Mouse (Mus musculus): ENCODE measurements around the gene 2610318N02Rik. TPM values are rescaled to one million over a fixed set of nuclear protein-coding genes. Genes with fewer than 3 reads are reported as not detected.

2610318N02Rik gene
- polyA plus RNA-seq, 1 experiment from 2014 or later: 7.9 TPM

- Histone ChIP-seq H3K36me3 (ENCODE audit: control insufficient read depth, insufficient read depth) (peaks cover 87% of the 10 kb centered on the region), H3K27ac (ENCODE audit: low read depth, low read length) (no peak overlapping the region), H3K9ac (ENCODE audit: low read depth, low read length) (no peak overlapping the region), H3K4me1 (replicated peaks; ENCODE audit: control insufficient read depth, insufficient read depth, low read length) (no peaks in the 10 kb centered on the region), H3K9me3 (ENCODE audit: control insufficient read depth) (no peaks in the 10 kb centered on the region), H3K27me3 (replicated peaks; ENCODE audit: control insufficient read depth, insufficient read depth, low read length) (no peaks in the 10 kb centered on the region), H3K4me2 (replicated peaks; ENCODE audit: low read depth) (no peak overlapping the region), H3K4me3 (ENCODE audit: low read depth, low read length) (no peak overlapping the region)
- no peak for ATAC-seq
- TF ChIP-seq CTCF (IDR thresholded peaks at IDR 0.05; ENCODE audit: low read depth): no peak
- WGBS: 67% methylated on average over 3 of the region's 3 CpGs
Observed at GRCm38 (mm10) chr16:17088346-17088745, 36.6 kb downstream of the 2610318N02Rik start.

GRCm38 (mm10) chr16:17086669-17087193 lies 38.2 kb downstream of the 2610318N02Rik start:
- H3K27me3 ChIP-seq (replicated peaks; ENCODE audit: control insufficient read depth, insufficient read depth, low read length): no peaks in the 10 kb centered on the region
- H3K4me2 ChIP-seq (replicated peaks; ENCODE audit: low read depth): no peak overlapping the region
- no peaks in the 10 kb centered on the region for H3K4me1 ChIP-seq (replicated peaks; ENCODE audit: control insufficient read depth, insufficient read depth, low read length)
- peaks cover 74% of the 10 kb centered on the region for H3K36me3 ChIP-seq (ENCODE audit: control insufficient read depth, insufficient read depth)
- ATAC-seq: no peak
- no peaks in the 10 kb centered on the region for H3K9me3 ChIP-seq (ENCODE audit: control insufficient read depth)
- no peak overlapping the region for H3K4me3 ChIP-seq (ENCODE audit: low read depth, low read length)
- no peak for TF ChIP-seq CTCF (IDR thresholded peaks at IDR 0.05; ENCODE audit: low read depth)
- no peak overlapping the region for H3K9ac ChIP-seq (ENCODE audit: low read depth, low read length)
- no peak overlapping the region for H3K27ac ChIP-seq (ENCODE audit: low read depth, low read length)
- WGBS: 75% methylated on average over 13 of the region's 13 CpGs

GRCm38 (mm10) chr16:17086241-17086640 lies 38.7 kb downstream of the 2610318N02Rik start:
- Histone ChIP-seq H3K4me3 (ENCODE audit: low read depth, low read length) (no peak overlapping the region), H3K27me3 (replicated peaks; ENCODE audit: control insufficient read depth, insufficient read depth, low read length) (no peaks in the 10 kb centered on the region), H3K4me2 (replicated peaks; ENCODE audit: low read depth) (no peak overlapping the region), H3K36me3 (ENCODE audit: control insufficient read depth, insufficient read depth) (peaks cover 69% of the 10 kb centered on the region), H3K4me1 (replicated peaks; ENCODE audit: control insufficient read depth, insufficient read depth, low read length) (no peaks in the 10 kb centered on the region), H3K9ac (ENCODE audit: low read depth, low read length) (no peak overlapping the region), H3K9me3 (ENCODE audit: control insufficient read depth) (no peaks in the 10 kb centered on the region), H3K27ac (ENCODE audit: low read depth, low read length) (no peak overlapping the region)
- ATAC-seq: no peak
- no peak for TF ChIP-seq CTCF (IDR thresholded peaks at IDR 0.05; ENCODE audit: low read depth)
- WGBS: 57% methylated on average over 3 of the region's 3 CpGs

- Histone ChIP-seq H3K36me3 (ENCODE audit: control insufficient read depth, insufficient read depth) (peaks cover 63% of the 10 kb centered on the region), H3K4me1 (replicated peaks; ENCODE audit: control insufficient read depth, insufficient read depth, low read length) (no peaks in the 10 kb centered on the region), H3K27ac (ENCODE audit: low read depth, low read length) (peak overlapping the region; percentile 22), H3K9me3 (ENCODE audit: control insufficient read depth) (no peaks in the 10 kb centered on the region), H3K9ac (ENCODE audit: low read depth, low read length) (no peak overlapping the region), H3K4me2 (replicated peaks; ENCODE audit: low read depth) (no peak overlapping the region), H3K27me3 (replicated peaks; ENCODE audit: control insufficient read depth, insufficient read depth, low read length) (no peaks in the 10 kb centered on the region), H3K4me3 (ENCODE audit: low read depth, low read length) (no peak overlapping the region)
- no peak for TF ChIP-seq CTCF (IDR thresholded peaks at IDR 0.05; ENCODE audit: low read depth)
- ATAC-seq: no peak
- 74% methylated on average over 4 of the region's 4 CpGs for WGBS
Observed at GRCm38 (mm10) chr16:17085636-17086035, 39.3 kb downstream of the 2610318N02Rik start.

- no peaks in the 10 kb centered on the region for H3K4me1 ChIP-seq (replicated peaks; ENCODE audit: control insufficient read depth, insufficient read depth, low read length)
- H3K27me3 ChIP-seq (replicated peaks; ENCODE audit: control insufficient read depth, insufficient read depth, low read length): no peaks in the 10 kb centered on the region
- peaks cover 29% of the 10 kb centered on the region for H3K36me3 ChIP-seq (ENCODE audit: control insufficient read depth, insufficient read depth)
- peak; percentile 73 for ATAC-seq
- no peak overlapping the region for H3K9ac ChIP-seq (ENCODE audit: low read depth, low read length)
- no peaks in the 10 kb centered on the region for H3K9me3 ChIP-seq (ENCODE audit: control insufficient read depth)
- TF ChIP-seq CTCF (IDR thresholded peaks at IDR 0.05; ENCODE audit: low read depth): no peak
- 78% methylated on average over 6 of the region's 6 CpGs for WGBS
- peak overlapping the region; percentile 47 for H3K27ac ChIP-seq (ENCODE audit: low read depth, low read length)
- no peak overlapping the region for H3K4me3 ChIP-seq (ENCODE audit: low read depth, low read length)
- H3K4me2 ChIP-seq (replicated peaks; ENCODE audit: low read depth): no peak overlapping the region
Observed at GRCm38 (mm10) chr16:17082121-17082792, 42.7 kb downstream of the 2610318N02Rik start.

GRCm38 (mm10) chr16:17078101-17078500 lies 46.9 kb downstream of the 2610318N02Rik start:
- Histone ChIP-seq H3K9ac (ENCODE audit: low read depth, low read length) (no peak overlapping the region), H3K27ac (ENCODE audit: low read depth, low read length) (no peak overlapping the region), H3K4me2 (replicated peaks; ENCODE audit: low read depth) (no peak overlapping the region), H3K36me3 (ENCODE audit: control insufficient read depth, insufficient read depth) (no peaks in the 10 kb centered on the region), H3K27me3 (replicated peaks; ENCODE audit: control insufficient read depth, insufficient read depth, low read length) (no peaks in the 10 kb centered on the region), H3K4me3 (ENCODE audit: low read depth, low read length) (no peak overlapping the region), H3K4me1 (replicated peaks; ENCODE audit: control insufficient read depth, insufficient read depth, low read length) (no peaks in the 10 kb centered on the region), H3K9me3 (ENCODE audit: control insufficient read depth) (0 out of 2 replicates have a peak, but pooled peaks cover 6% of the 10 kb centered on the region)
- no peak for ATAC-seq
- TF ChIP-seq CTCF (IDR thresholded peaks at IDR 0.05; ENCODE audit: low read depth): no peak
- 91% methylated on average over 7 of the region's 7 CpGs for WGBS

All from intestine, postnatal 0 days (tissue).